Mouse (Mus musculus) brain, embryonic 14.5 days (tissue): Measurements from ENCODE around the gene Ugt2a1. TPM values are rescaled to one million over a fixed set of nuclear protein-coding genes. Genes with fewer than 3 reads are reported as not detected.
"Not testable (repeated sequence)": the region's sequence is repeated elsewhere in the genome, so short reads cannot be mapped to it uniquely, and the experiment has no call there.

Source experiments
- DNase-seq: peaks from one replicate; pipeline ENCODE4 v3.0.0-alpha.2; 2011; ENCODE audit warnings: low read depth
- CTCF ChIP-seq: fragments of 200-500 bp; IDR thresholded peaks from 2 replicates; pipeline ENCODE4 v1.5.1; 2012; ENCODE audit warnings: inconsistent platforms, mild to moderate bottlenecking, moderate library complexity, borderline replicate concordance; ENCODE audit not compliant: insufficient read depth, insufficient read length; ENCODE audit errors: extremely low read depth
- POLR2A ChIP-seq: fragments of 200-500 bp; IDR thresholded peaks from 2 replicates; pipeline ENCODE4 v1.6.1; 2012; ENCODE audit warnings: mild to moderate bottlenecking, inconsistent platforms, borderline replicate concordance; ENCODE audit not compliant: poor library complexity, insufficient read depth, insufficient read length, severe bottlenecking; ENCODE audit errors: extremely low read depth
- polyA plus RNA-seq: library from polyadenylated mRNA; depleted of rRNA; stranded (reverse); fragments of >200 nt; gene quantifications from 2 replicates; pipeline ENCODE4 v1.2.3, GENCODE M21; 2012; rRNA removed

The Ugt2a1 gene
- polyA plus RNA-seq, 1 experiment: not detected

DNA sequence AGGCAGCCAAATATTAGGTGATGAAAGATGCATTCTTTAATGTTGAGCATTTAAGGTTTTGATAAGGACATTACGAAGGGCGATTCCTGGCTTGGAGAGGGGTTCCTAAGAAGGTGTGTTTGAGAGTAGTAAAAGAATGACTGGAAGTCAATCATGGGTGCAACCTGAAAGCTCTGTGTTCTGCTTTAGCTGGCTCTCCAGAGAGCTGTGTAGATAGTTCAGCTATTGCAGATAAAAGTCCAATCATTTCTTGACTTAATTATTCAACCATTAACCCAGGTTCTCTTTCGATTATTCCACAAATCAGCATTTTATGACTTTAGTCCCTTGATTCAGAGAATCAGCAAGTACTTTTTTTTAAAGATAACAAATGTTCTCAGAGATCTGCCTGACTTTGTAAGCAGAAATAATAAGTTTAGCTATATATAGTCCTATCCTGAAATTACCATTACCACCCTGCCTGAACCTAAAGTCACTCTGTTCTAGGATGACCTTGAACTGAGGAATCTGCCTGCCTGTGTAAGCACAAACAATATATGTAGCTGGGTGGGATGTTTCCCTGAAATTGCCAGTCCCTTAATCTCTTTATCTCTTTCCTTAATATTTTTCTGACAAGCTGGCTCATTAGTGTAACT, 34.3 kb downstream of the Ugt2a1 start:
- no peak for DNase-seq
- TF ChIP-seq CTCF (no peak), POLR2A (no peak)

- TF ChIP-seq POLR2A: no peak
- TF ChIP-seq CTCF: no peak
- DNase-seq: no peak
Measured at GRCm38 (mm10) chr5:87455519-87455918, 35.2 kb downstream of the Ugt2a1 start.

DNA sequence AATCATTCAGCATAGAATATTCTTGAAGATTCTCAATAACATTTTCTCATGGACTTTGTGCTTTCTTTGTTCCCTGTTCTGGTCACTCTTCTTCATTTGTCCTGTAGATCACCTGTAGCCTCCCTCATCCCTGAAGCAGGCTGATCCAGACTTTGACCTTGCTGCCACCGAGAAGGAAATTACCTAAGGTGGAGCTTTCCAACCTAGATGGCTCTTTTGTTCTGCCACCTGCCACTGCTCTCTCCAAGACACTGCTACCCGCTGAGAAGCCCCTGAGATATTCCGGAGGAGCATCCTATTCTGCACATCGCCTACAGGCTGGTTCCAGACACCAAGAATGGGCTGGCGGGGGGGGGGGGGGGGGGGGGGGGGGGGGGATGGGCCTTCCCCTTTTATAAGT, 38.2 kb downstream of the Ugt2a1 start:
- DNase-seq: not testable (repeated sequence)

DNA sequence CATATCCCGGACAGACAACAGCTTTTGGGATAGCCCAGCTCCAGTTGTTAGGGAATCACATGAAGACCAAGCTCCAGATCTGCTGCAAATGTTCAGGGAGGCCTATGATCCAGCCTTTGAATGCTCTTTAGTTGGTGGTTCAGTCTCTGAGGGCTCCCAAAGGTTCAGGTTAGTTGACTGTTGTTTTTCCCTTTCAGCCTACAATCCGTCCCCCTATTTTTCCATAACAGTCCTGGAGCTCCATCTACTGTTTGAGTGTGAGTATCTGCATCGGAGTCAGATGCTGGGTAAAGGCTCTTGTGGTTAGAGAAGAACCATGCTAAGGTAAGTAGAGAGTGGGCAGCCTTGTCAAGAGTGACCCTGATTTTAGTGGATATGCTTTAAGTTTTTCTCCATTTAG, 54.4 kb downstream of the Ugt2a1 start:
- DNase-seq: peak; percentile 22
- TF ChIP-seq POLR2A: no peak
- peak; percentile 35; the same call in 1 of the 2 replicates for TF ChIP-seq CTCF

DNA sequence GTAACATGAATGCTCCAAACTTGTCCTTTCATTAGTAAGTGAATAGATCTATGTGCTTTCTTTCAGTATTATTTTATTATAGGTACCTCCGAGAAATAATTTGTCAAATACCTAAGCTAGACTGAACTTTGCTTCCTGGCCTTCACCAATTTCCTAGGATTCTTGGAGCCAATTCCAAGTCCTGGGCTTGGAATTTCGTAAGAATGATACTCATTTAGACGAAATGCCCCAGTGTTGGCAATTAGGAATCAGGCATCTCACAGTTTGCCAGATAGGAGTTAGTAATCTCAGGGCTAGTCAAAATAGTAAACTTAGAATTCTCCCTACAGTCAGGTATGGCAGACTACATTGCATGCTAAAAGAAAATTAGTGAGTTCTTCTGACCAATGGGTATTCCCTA, 65.0 kb downstream of the Ugt2a1 start:
- TF ChIP-seq POLR2A: no peak
- no peak for TF ChIP-seq CTCF
- no peak for DNase-seq

DNA sequence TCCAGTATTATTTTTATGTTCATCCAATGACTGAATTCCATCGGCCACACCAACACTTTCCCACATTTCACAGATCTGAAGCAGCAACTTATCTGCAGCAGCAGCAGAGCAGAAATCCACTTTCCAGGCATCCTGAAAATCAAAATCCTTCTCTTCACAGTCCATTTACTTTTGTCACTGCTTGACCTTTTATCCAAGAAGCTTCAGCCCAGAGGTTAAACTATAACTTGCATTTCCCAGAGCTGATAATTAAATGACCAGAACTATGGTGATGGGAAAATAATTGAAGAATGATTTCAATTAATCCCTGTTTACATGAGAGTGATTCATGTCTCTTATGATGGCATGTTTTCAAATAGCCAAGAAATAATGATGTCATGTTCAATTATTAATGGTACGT, 66.6 kb downstream of the Ugt2a1 start, which contains the start of gene Ugt2b38:
Gene Ugt2b38, minus strand, starts transcription at position 163 of the 400 bp plus-strand sequence.
- not testable (repeated sequence) for DNase-seq

Other genes starting within 250 kb of the Ugt2a1 start
- gene Ugt2b37, start 236.1 kb downstream of the Ugt2a1 start, polyA plus RNA-seq: not detected in 2 replicates
- gene Ugt2a3, start 153.7 kb downstream of the Ugt2a1 start, polyA plus RNA-seq: not detected in 2 replicates
- not detected in 2 replicates for gene Ugt2b38, start 66.7 kb downstream of the Ugt2a1 start, polyA plus RNA-seq
- gene Ugt2a2, start 8.6 kb downstream of the Ugt2a1 start, polyA plus RNA-seq: not detected in 2 replicates
- not detected in 2 replicates for gene Gm43638, start 4.1 kb downstream of the Ugt2a1 start, polyA plus RNA-seq
- not detected in 2 replicates for gene Sult1b1, start 47.3 kb upstream of the Ugt2a1 start, polyA plus RNA-seq
- gene Sult1d1, start 78.2 kb upstream of the Ugt2a1 start, polyA plus RNA-seq: not detected in 2 replicates
- gene Sult1e1, start 100.7 kb upstream of the Ugt2a1 start, polyA plus RNA-seq: not detected in 2 replicates
- not detected in 2 replicates for gene Csn1s1, start 175.3 kb upstream of the Ugt2a1 start, polyA plus RNA-seq
- gene Csn2, start 208.8 kb upstream of the Ugt2a1 start, polyA plus RNA-seq: not detected in 2 replicates